Mouse (Mus musculus) layer of hippocampus, adult 2 months (tissue): ENCODE results near the gene Myd88. TPM values are rescaled to one million over a fixed set of nuclear protein-coding genes. Genes with fewer than 3 reads are reported as not detected.
A peak's percentile ranks its signal among the peaks of the same experiment; 100 is the strongest.
"Not testable (repeated sequence)": the region's sequence is repeated elsewhere in the genome, so short reads cannot be mapped to it uniquely, and the experiment has no call there.

Experiments
- DNase-seq, 2 experiments: peaks; one replicate each; pipeline ENCODE4 v3.0.0; 2022; ENCODE audit warnings: low spot score in 2 of 2
- H3K27ac ChIP-seq: fragments of 200-600 bp; 2 replicates; pipeline ENCODE4 v1.8.1; 2022
- H3K4me3 ChIP-seq: fragments of 200-600 bp; 2 replicates; pipeline ENCODE4 v1.8.1; 2022; ENCODE audit warnings: mild to moderate bottlenecking
- CTCF ChIP-seq: fragments of 200-600 bp; conservative IDR thresholded peaks from 2 replicates; pipeline ENCODE4 v1.8.1; 2022; ENCODE audit warnings: antibody characterized with exemption, mild to moderate bottlenecking, moderate library complexity
- long read RNA-seq, 2 experiments: library from polyadenylated mRNA; stranded (forward); transcript quantifications; one replicate each; pipeline ENCODE4 v2.0.0; 2021; ENCODE audit warnings: borderline mapping rate in 2 of 2
- total RNA-seq, 2 experiments: library from RNA; stranded (reverse); gene quantifications; 2 replicates each; pipeline ENCODE4 v1.2.3; 2021

Myd88 gene
- total RNA-seq: 1 to 10 TPM; 5.4 to 5.7 TPM
- long read RNA-seq, experiment 1, partial matches to known transcripts: 0 of 5 reads
- long read RNA-seq, experiment 1, other reads (novel, unspliced or antisense): 1 of 5 reads
- long read RNA-seq, experiment 2, transcript Myd88-201 (6 exons, 1,960 nt): major isoform, 6 of 11 reads
- long read RNA-seq, experiment 2, partial matches to known transcripts: 0 of 11 reads
- long read RNA-seq, experiment 2, other reads (novel, unspliced or antisense): 5 of 11 reads

- Histone ChIP-seq H3K4me3 (peak within 1 kb of the TSS; percentile 75), H3K27ac (peak within 1 kb of the TSS; percentile 96)
- peak; percentile 91 to 98 for DNase-seq
- TF ChIP-seq CTCF: no peak
These were observed at the start of gene Myd88 for GRCm38 (mm10) chr9:119340909-119341816. Gene Myd88, minus strand, starts transcription at chr9:119341411.

GRCm38 (mm10) chr9:119390214-119390613 is 49.0 kb upstream of the Myd88 start:
- no peak for TF ChIP-seq CTCF
- no peak for DNase-seq
- Histone ChIP-seq H3K4me3 (no peak overlapping the region), H3K27ac (no peak overlapping the region)

DNA sequence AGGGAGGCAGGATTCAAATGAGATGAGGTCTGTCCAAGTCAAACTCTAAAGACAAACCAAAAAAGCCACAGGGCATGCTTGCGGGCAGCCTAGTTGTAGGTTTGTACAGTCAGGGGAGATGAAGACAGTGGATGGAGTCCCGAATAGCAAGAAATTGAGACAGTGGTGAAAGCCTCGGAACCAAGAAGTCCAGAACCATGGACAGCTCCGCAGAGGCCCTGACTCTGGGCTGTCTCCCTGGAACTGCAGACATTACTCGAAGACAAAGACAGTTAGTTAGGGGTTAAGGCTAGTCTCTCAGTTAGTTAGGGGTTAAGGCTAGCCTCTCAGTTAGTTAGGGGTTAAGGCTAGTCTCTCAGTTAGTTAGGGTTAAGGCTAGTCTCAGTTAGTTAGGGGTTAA is 47.7 kb upstream of the Myd88 start:
- H3K4me3 ChIP-seq: no peak overlapping the region
- no peak overlapping the region for H3K27ac ChIP-seq
- no peak for DNase-seq
- TF ChIP-seq CTCF: no peak

DNA sequence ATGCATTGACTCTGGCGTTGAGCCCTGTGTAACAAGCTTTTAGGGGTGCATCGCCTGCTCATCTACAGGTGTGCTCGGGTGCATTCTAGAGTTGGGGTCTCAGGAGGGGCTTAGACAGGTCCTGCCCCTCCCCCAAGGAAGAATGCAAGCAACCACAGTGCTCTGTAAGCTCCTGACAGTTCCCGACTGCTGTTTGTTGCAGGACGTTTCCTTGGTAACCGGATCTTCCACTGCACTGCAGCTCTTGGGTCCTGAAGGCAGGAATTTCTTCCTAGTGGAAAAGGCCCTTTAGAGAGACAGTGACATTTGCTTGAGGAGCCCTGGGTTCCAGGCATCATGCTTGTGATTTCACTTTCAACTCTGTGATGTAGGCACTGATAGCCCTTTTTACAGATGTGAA is 41.4 kb upstream of the Myd88 start:
- no peak for TF ChIP-seq CTCF
- peak in 1 of 2 experiments; percentile 39 for DNase-seq
- Histone ChIP-seq H3K27ac (peak overlapping the region; percentile 23; the same call in 1 of the 2 replicates), H3K4me3 (no peak overlapping the region)

GRCm38 (mm10) chr9:119378231-119378630 is 37.0 kb upstream of the Myd88 start:
- DNase-seq: no peak
- H3K4me3 ChIP-seq: no peak overlapping the region
- TF ChIP-seq CTCF: no peak
- H3K27ac ChIP-seq: no peak overlapping the region

DNA sequence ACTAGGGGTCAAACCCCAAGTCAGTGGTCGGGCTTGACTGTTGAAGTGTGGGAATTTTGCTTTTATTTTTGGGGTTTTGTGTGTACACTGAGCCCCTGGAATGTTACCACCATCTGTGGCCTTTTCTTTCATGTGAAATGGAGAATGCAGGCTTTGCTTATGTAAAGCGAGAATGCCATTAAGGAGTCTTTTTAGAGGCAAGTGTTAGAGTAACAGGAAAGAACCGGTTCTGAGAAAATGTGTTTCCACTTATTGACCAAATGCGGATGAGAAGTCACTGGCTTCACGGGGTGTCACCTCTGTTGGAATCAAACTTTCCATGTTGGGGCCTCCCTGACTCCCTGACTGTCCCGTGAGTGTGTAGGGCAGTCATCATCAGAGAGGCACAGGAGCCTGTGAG is 34.3 kb upstream of the Myd88 start:
- H3K4me3 ChIP-seq: no peak overlapping the region
- no peak for TF ChIP-seq CTCF
- H3K27ac ChIP-seq: no peak overlapping the region
- no peak for DNase-seq

GRCm38 (mm10) chr9:119375008-119375407 is 33.8 kb upstream of the Myd88 start:
- no peak for DNase-seq
- TF ChIP-seq CTCF: no peak
- no peak overlapping the region for H3K27ac ChIP-seq
- no peak overlapping the region for H3K4me3 ChIP-seq

DNA sequence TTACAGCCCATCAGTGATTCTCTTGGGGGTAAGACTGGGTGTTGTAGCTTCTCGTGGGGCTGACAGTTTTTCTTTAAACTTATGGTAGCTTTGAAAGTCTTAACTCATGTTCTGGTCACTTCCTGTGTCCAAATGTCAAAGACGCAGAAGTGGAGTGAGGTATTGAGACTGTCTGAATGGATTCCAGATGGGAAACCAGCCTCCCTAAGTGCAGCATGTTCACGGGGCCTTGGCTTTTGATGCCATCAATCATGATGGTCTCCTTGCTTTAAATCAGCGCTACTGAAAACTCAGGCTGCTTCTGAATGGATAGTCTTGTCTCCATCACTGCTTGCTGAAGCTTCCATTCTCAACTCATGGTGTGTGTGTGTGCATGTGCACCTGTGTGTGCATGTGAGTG is 30.0 kb upstream of the Myd88 start:
- no peak for TF ChIP-seq CTCF

GRCm38 (mm10) chr9:119370770-119371169 is 29.6 kb upstream of the Myd88 start:
- TF ChIP-seq CTCF: peak; percentile 44
- not testable (repeated sequence) for H3K27ac ChIP-seq, H3K4me3 ChIP-seq, DNase-seq

More for the DNA sequence above, 30.0 kb upstream of the Myd88 start:
- no peak overlapping the region for H3K4me3 ChIP-seq
- DNase-seq: no peak
- no peak overlapping the region for H3K27ac ChIP-seq

DNA sequence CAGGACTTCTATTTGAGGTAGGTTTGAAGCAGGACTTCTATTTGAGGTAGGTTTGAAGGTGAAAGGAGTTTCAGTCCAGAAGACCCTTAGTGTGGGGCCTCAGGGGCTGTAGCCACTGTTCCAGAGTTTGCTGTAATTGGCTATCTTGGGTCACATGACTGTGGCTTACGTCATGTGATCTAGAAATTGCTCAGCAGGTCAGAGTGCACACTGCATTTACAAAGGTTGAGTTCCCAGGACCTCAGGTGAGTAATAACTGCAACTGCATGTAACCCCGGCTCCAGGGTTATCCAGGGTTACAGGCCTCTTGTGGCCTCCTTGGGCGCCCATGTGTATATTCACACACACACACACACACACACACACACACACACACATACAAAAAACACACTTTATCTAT is 27.2 kb upstream of the Myd88 start:
- Histone ChIP-seq H3K4me3 (no peak overlapping the region), H3K27ac (no peak overlapping the region)
- DNase-seq: no peak
- TF ChIP-seq CTCF: no peak

GRCm38 (mm10) chr9:119365284-119365683 is 24.1 kb upstream of the Myd88 start, which contains the start of gene Slc22a14:
Gene Slc22a14, minus strand, starts transcription at chr9:119365553.
- DNase-seq: no peak
- Histone ChIP-seq H3K4me3 (no peak within 1 kb of the TSS), H3K27ac (no peak within 1 kb of the TSS)
- TF ChIP-seq CTCF: no peak

GRCm38 (mm10) chr9:119363229-119363628 is 22.0 kb upstream of the Myd88 start:
- no peak for DNase-seq
- Histone ChIP-seq H3K27ac (no peak overlapping the region), H3K4me3 (no peak overlapping the region)
- no peak for TF ChIP-seq CTCF

GRCm38 (mm10) chr9:119361416-119361815 is 20.2 kb upstream of the Myd88 start:
- no peak for TF ChIP-seq CTCF
- no peak overlapping the region for H3K4me3 ChIP-seq
- no peak for DNase-seq
- no peak overlapping the region for H3K27ac ChIP-seq
